Mouse (Mus musculus) urinary bladder, adult 18-20 months (tissue): ENCODE measurements around the gene Prkra.
"Not testable (repeated sequence)": the region's sequence is repeated elsewhere in the genome, so short reads cannot be mapped to it uniquely, and the experiment has no call there.

Experiments
- DNase-seq, 2 experiments: peaks; one replicate each; pipeline ENCODE4 v3.0.0; 2022; ENCODE audit warnings: low spot score in 2 of 2, mixed read lengths in 2 of 2

Prkra gene

DNA sequence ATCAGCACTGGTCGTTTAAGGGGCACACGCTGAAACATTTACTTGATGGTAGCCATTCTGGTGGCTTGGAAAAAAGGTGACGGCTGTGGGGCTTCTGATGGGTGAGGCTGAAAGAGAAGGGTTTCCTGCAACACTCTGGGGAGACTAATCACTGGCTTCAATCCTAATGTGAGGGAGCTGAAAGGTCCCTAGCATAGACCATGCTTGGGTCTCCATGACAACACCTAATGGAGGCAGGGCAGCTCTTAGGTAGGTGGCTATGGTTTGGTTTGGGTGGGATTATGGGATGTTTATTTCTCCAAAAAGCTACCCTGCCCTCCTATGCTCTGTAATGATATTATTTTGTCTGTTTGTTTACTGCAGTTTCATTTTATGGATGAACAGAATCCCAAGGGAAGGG is 7.6 kb upstream of the Prkra start:
- DNase-seq, result no peak

- DNase-seq, result no peak
Measured at GRCm38 (mm10) chr2:76654646-76655045, 6.8 kb upstream of the Prkra start.

DNA sequence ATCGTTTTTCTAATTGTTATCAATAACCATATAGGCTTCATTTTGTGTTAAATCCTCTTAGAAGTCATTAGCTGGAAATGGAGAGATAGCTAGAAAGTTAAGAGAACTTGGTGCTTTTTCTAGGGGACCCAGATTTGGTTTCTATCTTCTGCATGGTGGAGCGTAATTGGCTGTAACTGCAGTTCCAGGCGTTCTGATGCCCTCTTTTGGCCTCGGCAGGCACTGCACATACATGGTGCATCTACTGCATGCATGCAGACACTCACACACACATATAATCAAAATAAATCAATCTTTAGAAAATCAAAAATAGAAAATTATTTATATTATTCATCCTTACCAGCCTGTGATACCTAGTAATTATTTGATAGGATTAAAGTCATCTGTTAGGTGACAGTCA is 5.3 kb upstream of the Prkra start:
- no peak for DNase-seq

GRCm38 (mm10) chr2:76648666-76649141 is 889 bp upstream of the Prkra start:
- DNase-seq, result no peak

DNA sequence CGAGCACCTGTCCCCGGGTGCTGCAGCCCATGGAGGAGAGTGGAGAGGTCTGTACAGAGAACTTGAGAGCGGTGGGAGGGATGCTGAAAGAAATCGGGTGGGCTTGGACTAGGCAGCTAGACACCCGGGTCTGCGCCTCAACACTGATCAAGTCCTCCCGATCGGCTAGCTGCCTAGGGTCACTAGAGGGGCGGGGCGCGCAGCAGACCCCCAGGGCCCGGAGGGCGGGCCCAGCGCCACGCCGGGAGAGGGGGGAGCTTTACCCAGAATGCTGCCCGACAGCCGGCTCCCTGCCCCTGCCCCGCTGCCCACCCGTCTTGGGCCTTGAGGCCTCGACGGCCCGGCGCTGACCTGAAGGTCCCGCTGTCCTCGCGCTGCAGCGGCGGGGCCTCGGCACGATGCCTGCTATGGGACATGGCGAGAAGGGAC is 360 bp downstream of the Prkra start:
- DNase-seq, result no peak

- DNase-seq, result no peak
Measured at GRCm38 (mm10) chr2:76643801-76644200, 4.0 kb downstream of the Prkra start.

DNA sequence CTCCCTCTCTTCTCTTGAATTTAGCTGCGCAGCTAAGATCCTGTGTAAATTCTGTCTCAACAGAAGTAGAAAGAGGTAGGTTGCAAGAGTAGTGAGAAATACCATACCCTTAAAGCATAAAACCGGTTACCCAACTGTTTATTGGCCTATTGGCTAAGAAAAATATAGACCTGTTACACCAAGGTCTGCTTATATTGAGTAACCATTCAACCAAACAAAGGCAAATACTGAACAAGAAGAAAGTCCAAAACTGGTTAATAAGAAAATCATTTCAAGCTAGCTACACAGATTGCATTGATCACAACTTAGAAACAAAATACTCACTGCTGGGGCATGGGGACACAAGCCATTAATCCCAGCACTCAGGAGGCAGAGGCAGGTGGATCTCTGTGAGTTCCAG is 8.2 kb downstream of the Prkra start:
- no peak for DNase-seq

GRCm38 (mm10) chr2:76631600-76631999 is 16.2 kb downstream of the Prkra start:
- no peak for DNase-seq

GRCm38 (mm10) chr2:76630293-76630692 is 17.5 kb downstream of the Prkra start:
- DNase-seq, result no peak

DNA sequence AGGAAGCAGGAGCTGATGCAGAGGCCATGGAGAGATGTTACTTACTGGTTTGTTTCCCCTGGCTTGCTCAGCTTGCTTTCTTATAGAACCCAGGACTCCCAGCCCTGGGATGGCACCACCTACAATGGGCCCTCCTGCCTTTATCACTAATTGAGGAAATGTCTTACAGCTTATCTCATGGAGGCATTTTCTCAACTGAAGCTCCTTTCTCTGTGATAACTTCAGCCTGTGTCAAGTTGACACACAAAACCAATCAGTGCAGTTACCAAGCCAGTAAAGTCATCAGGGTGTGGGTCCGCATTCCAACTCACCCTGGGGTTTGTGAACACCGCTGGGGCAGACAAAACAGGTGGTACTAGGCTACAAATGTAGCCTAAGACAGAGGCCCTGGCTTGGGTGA is 25.5 kb downstream of the Prkra start:
- DNase-seq, result not testable (repeated sequence)

GRCm38 (mm10) chr2:76621724-76622123 is 26.1 kb downstream of the Prkra start:
- DNase-seq, result no peak

DNA sequence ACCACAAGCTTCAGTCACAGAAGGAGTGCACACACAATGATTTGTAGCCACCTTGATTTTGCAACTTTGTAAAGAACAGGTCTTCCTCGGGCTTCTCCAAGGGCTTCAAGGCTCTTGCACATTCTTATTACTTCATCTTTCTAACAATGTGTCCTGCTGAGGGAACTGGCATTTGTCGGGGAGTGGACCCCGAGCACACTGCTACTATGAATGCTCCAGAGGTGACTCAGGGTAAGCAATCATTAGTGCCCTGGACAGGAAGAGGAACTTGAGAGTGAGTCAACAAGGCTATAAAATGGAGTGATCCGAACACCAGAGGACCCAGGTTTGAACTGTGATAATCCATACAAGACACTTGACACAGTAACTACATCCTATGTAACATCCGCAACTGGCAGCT is 27.6 kb downstream of the Prkra start:
- DNase-seq, result no peak

DNA sequence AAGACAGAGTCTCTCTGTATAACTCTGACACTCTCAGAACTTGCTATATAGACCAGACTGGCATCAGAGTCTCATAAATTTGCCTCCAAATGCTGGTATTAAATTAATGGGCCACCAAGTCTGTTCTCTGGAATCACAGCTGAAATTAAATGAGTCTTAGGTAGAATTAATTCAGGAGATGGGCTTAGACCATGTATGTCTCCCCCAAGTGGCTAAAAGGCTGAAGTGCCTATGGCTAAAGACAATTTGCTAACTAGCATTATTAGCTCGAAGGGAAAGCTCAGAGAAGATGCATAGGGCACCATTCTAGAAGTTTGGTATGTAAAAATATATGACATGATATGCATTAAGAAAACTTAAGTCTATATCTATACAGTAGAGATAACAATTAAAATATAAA is 29.7 kb downstream of the Prkra start:
- no peak for DNase-seq

- DNase-seq, result no peak
Measured at GRCm38 (mm10) chr2:76611996-76612395, 35.8 kb downstream of the Prkra start.

GRCm38 (mm10) chr2:76610326-76611104 is 37.3 kb downstream of the Prkra start:
- peak; percentile 18 to 30 for DNase-seq

DNA sequence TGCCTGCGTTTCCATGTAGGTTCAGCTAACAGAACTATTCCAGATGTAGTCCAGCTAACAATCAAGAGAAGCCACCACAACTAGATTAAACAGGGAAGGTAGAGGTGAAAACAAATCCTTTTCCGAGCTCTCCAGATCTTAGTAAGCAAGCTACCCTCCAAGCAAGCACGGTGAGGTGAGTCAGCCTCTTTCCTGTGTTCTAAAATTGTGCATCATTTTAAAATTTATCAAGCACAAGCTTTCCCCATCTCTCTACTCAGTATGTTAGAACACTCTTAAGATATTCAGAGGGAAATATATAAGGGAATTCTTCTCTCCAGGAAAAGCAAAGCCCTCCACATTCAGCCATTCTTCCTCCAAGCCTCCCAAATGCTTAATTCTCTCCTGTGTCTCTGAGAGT is 41.1 kb downstream of the Prkra start:
- no peak for DNase-seq

DNA sequence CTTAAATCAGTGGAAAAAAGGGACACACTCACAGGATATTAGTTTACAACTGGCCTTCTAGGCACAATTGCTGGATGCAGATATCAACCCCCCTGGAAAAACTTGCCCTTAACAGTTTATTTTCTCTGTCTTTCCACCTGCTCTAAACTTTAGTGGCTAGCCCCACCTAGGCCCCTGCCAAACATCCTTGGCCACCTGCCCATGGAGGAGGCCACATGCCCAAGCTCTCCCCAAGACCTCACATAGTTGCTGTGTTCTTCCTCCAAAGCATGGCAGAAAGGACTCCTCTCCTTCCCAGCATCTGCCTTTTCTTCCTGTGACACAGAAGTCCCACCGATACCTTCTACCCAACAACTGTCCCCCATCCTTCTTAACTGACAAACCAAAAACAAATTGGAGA is 45.6 kb downstream of the Prkra start:
- DNase-seq, result no peak

- no peak for DNase-seq
Measured at GRCm38 (mm10) chr2:76599214-76599613, 48.6 kb downstream of the Prkra start.

DNA sequence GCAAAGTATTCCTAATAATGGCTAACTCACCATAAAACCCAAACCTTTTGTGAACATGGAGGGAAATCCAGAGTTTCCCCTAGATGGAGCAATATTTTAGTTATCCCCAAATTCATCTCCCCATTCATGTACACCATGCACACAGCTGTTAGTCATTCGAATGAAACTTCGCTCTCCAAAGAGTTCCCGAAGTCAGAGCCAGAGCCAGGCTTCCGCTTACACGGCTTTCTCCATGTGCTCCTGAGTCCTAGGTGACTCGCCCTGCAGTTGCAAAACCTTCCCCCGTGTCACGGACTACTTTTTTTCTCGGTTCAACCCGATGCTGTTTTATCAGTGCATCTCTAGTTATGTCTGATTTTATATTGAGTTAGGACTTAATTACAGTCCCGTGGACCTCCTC is 50.3 kb downstream of the Prkra start:
- DNase-seq, result no peak

DNA sequence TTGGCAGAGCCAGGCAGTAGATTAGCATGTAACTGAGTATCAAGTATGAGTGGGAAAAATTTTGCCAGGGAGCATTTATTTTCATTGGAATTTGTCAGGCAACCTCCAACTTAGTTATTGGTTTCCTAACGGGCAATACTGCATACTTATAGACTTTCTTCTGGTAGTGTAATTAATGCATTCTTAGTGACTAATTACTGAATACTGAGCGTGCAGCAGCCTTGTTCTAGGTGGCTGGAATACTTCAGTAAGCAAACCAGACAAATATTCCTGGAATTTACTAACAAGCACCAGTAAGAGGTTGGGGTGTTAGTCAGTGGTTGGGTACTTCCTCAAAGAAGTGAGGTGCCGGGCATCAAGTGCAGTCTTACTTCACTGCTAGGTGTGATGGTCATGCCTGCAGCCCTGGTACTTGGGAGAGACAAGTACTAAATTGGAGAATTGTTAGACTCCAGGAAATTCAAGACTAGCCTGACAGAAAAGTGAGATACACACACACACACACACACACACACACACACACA is 55.4 kb downstream of the Prkra start:
- DNase-seq, result no peak

DNA sequence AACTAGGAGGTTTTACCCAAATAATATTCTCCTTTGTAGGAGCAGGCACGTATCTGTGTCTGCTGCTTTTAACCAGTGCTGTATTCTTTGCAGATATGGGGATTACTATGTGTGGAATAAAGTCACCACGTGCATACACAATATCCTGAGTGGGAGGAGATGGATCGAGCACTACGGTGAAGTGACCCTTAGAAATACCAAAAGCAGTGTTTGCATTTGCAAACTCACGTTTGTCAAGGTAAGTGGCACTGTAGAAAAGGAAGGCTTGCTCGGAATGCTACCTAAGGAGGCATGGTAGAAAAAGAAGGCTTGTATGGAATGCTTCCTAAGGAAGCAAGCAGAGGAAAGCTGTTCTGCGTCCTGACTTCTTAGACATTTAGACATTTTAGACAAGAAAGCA is 57.6 kb downstream of the Prkra start:
- no peak for DNase-seq

- no peak for DNase-seq
Measured at GRCm38 (mm10) chr2:76586906-76587305, 60.9 kb downstream of the Prkra start.

DNA sequence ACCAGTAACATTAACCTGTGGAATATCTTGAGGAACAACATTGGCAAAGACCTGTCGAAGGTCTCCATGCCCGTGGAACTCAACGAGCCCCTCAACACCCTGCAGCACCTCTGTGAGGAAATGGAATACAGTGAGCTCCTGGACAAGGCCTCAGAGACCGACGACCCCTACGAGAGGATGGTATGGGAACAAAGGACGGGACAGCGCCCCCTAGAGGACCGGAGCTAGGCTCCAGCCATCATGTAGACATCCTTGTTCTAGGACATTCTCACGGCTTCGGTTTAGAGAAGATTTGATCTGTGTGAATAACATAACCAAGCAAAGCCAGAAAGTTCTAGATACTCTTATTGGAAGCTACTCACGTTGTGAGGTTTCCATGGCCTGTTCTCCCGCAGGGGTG is 62.7 kb downstream of the Prkra start:
- DNase-seq, result no peak
